Mouse (Mus musculus) neural tube, embryonic 13.5 days (tissue): ENCODE results near the gene Spn. TPM values are rescaled to one million over a fixed set of nuclear protein-coding genes. Genes with fewer than 3 reads are reported as not detected.
"Not testable (repeated sequence)": the region's sequence is repeated elsewhere in the genome, so short reads cannot be mapped to it uniquely, and the experiment has no call there.

Experiments used
- ATAC-seq: fragments of 200-750 bp; cut with Nextera tagmentation; 2 replicates; pipeline ENCODE4 v1.8.0; 2017; ENCODE audit warnings: low read depth, mild to moderate bottlenecking, moderate TSS enrichment, moderate library complexity
- H3K27ac ChIP-seq: fragments of 300-500 bp; sonication (generic); replicated peaks from 2 replicates; pipeline ENCODE4 v1.5.1; 2015; ENCODE audit warnings: moderate library complexity, mild to moderate bottlenecking, inconsistent platforms
- H3K27me3 ChIP-seq: fragments of 300-500 bp; sonication (generic); 2 replicates; pipeline ENCODE4 v1.6.1; 2015; ENCODE audit warnings: mild to moderate bottlenecking, inconsistent platforms
- H3K36me3 ChIP-seq: fragments of 300-500 bp; sonication (generic); 2 replicates; pipeline ENCODE4 v1.6.1; 2015; ENCODE audit warnings: mild to moderate bottlenecking, inconsistent platforms
- H3K4me1 ChIP-seq: fragments of 300-500 bp; sonication (generic); replicated peaks from 2 replicates; pipeline ENCODE4 v1.6.1; 2015; ENCODE audit warnings: inconsistent platforms
- H3K4me2 ChIP-seq: fragments of 300-500 bp; sonication (generic); 2 replicates; pipeline ENCODE4 v1.6.1; 2015; ENCODE audit warnings: inconsistent platforms, mild to moderate bottlenecking, moderate library complexity
- H3K4me3 ChIP-seq: fragments of 300-500 bp; sonication (generic); 2 replicates; pipeline ENCODE4 v1.5.1; 2015; ENCODE audit warnings: mild to moderate bottlenecking, inconsistent platforms
- H3K9ac ChIP-seq: fragments of 300-500 bp; sonication (generic); 2 replicates; pipeline ENCODE4 v1.6.1; 2015; ENCODE audit warnings: moderate library complexity, mild to moderate bottlenecking, inconsistent platforms
- H3K9me3 ChIP-seq: fragments of 300-500 bp; sonication (generic); 2 replicates; pipeline ENCODE4 v1.6.1; 2016; ENCODE audit warnings: inconsistent platforms
- WGBS: fragments of 180-500 bp; shearing (Covaris S2); methylation state at CpG from one replicate; pipeline ENCODE4 v1.1.7; 2015; 5-methylcytosine and 5-hydroxymethylcytosine counted together
- polyA plus RNA-seq: library from polyadenylated mRNA; unstranded; fragments of >200 nt; fragmentation: Nextera tagmentation; extraction: Ambion mirVana; gene quantifications from 2 replicates; pipeline ENCODE4 v1.2.1, GENCODE M21; 2015

Gene Spn
- polyA plus RNA-seq, 1 experiment from 2014 or later: 0.08 TPM

DNA sequence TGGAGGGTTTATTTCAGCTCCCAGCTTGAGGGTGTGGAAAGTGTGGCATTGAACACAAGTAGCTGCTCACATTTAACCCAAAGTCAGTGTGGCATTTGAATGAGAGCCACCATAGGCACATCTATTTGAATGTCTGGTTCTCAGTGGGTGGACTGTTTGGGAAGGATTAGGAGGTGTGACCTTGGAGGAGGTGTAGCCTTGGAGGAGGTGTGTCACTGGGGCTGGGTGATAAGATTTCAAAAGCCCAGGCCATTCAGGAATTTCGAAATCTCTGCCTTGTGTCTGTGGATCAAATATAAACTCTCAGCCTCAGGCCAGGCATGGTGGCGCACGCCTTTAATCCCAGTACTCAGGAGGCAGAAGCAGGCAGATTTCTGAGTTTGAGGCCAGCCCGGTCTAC, 38.7 kb downstream of the Spn start:
- Histone ChIP-seq H3K4me2 (no peak overlapping the region), H3K27me3 (no peaks in the 10 kb centered on the region), H3K36me3 (no peaks in the 10 kb centered on the region), H3K27ac (no peak overlapping the region), H3K9ac (no peak overlapping the region), H3K9me3 (no peaks in the 10 kb centered on the region), H3K4me1 (no peaks in the 10 kb centered on the region), H3K4me3 (no peak overlapping the region)
- ATAC-seq: no peak
- 92% methylated on average over 4 of the region's 4 CpGs for whole genome bisulfite sequencing

- Histone ChIP-seq H3K4me2 (no peak overlapping the region), H3K9ac (no peak overlapping the region), H3K4me3 (no peak overlapping the region), H3K4me1 (no peaks in the 10 kb centered on the region), H3K27me3 (no peaks in the 10 kb centered on the region), H3K27ac (no peak overlapping the region), H3K36me3 (no peaks in the 10 kb centered on the region), H3K9me3 (no peaks in the 10 kb centered on the region)
- WGBS: 88% methylated on average over 5 of the region's 5 CpGs
- no peak for ATAC-seq
Measured at GRCm38 (mm10) chr7:127098521-127098920, 39.1 kb downstream of the Spn start.

DNA sequence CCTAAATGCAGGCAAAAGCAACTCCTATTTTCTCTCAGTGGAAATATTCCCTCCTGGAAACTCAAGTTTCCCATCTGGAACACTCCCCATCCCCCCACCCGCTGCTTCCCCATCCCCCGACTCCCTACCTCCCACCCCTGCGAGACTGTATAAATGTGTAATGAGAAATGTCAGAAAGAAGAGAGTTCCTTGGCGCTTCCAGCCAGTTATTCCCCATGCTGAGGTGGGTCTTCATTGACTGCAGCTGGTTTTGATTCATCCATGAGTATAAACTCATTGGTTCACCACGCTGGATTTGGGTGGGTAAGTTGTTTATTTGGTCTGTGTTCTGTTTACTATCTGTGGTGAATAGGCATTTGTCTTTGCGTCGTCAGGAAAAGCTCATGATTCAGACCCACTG, 41.2 kb downstream of the Spn start:
- ATAC-seq: no peak
- Histone ChIP-seq H3K27me3 (no peaks in the 10 kb centered on the region), H3K36me3 (no peaks in the 10 kb centered on the region), H3K9ac (no peak overlapping the region), H3K27ac (no peak overlapping the region), H3K9me3 (no peaks in the 10 kb centered on the region), H3K4me3 (no peak overlapping the region), H3K4me1 (no peaks in the 10 kb centered on the region), H3K4me2 (no peak overlapping the region)
- WGBS: 70% methylated on average over 7 of the region's 7 CpGs

DNA sequence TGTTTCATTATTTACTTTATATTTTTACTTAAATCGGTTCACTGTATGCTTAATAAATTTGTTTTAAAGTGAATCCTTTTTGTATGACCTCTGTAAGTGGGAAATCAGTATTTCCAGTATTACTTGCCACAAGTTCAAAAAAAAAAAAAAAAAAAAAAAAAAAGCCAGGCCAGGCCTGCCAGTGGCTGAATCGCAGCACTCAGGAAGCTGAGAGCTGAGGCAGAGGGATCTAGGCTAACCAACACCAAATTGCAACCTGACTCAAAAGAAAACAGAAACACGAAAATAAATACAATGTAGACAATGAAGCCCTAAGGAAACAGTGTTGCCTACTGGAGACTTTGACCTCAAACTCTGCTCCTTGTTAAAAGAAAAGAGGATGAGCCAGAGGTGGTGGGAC, 43.7 kb downstream of the Spn start:
- Histone ChIP-seq H3K36me3 (no peaks in the 10 kb centered on the region), H3K9me3 (no peaks in the 10 kb centered on the region), H3K4me2 (no peak overlapping the region), H3K27me3 (no peaks in the 10 kb centered on the region), H3K9ac (no peak overlapping the region), H3K4me1 (peaks cover 6% of the 10 kb centered on the region; the same call in 1 of the 2 replicates), H3K4me3 (no peak overlapping the region), H3K27ac (no peak overlapping the region)
- 80% methylated on average over 3 of the region's 3 CpGs for WGBS
- ATAC-seq: no peak

DNA sequence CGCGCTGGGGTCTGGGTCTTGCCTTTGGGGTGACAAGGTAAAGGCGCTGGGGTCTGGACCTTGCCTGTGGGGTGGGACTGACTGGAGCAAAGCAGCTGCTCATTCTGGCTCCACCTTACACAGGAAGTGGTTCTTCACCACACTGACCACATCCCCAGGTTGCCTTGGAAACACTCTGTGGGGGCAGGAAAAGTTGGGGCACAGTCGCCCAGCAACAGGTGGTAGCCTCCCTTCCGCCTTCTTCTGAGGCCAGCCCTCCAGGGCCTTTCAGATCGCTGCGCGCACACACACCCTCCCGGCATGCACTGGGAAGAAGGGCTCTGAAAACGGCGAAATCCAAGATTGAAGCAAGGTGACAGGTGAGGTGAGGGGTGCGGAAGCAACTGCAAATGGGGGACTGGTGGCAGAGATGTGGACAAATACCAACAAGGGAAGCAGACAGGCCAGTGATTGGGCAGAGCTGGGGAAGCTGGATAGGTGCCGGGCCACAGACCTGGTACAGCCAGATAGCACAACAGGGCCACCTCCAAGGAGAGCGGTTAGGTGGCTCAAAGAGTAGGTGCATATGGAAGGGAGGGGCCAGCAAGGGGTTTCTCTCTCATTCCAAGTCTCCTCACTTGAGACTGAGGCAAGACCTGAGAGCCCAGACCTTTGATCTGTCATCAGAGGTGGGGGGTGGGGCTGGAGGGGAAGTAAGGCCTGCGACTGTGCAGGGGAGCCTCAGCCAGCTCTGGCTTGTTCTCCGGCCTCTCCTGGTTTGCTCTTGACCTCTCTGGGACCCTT, 46.3 kb downstream of the Spn start, which contains the start of gene AI467606:
TSS of gene AI467606 (plus strand) at position 246 of the 783 bp plus-strand sequence.
- H3K36me3 ChIP-seq: no peaks in the 10 kb centered on the region
- no peak within 1 kb of the TSS for H3K4me2 ChIP-seq
- no peak within 1 kb of the TSS for H3K4me3 ChIP-seq
- peaks cover 9% of the 10 kb centered on the region; the same call in 1 of the 2 replicates for H3K4me1 ChIP-seq
- ATAC-seq: no peak
- no peaks in the 10 kb centered on the region for H3K27me3 ChIP-seq
- H3K9ac ChIP-seq: no peak within 1 kb of the TSS
- 69% methylated on average over 16 of the region's 16 CpGs for WGBS
- no peak within 1 kb of the TSS for H3K27ac ChIP-seq
- no peaks in the 10 kb centered on the region for H3K9me3 ChIP-seq

- no peaks in the 10 kb centered on the region for H3K36me3 ChIP-seq
- H3K4me1 ChIP-seq: peaks cover 9% of the 10 kb centered on the region; the same call in 1 of the 2 replicates
- H3K9me3 ChIP-seq: no peaks in the 10 kb centered on the region
- H3K4me2 ChIP-seq: no peak overlapping the region
- H3K27me3 ChIP-seq: no peaks in the 10 kb centered on the region
- no peak overlapping the region for H3K9ac ChIP-seq
- no peak for ATAC-seq
- 91% methylated on average over 20 of the region's 20 CpGs for WGBS
- H3K4me3 ChIP-seq: no peak overlapping the region
- no peak overlapping the region for H3K27ac ChIP-seq
Measured at GRCm38 (mm10) chr7:127090154-127091113, 47.2 kb downstream of the Spn start.

- no peaks in the 10 kb centered on the region for H3K36me3 ChIP-seq
- H3K4me1 ChIP-seq: peaks cover 9% of the 10 kb centered on the region; the same call in 1 of the 2 replicates
- 25% methylated on average over 27 of the region's 27 CpGs for WGBS
- peak overlapping the region; percentile 52 for H3K4me2 ChIP-seq
- H3K9ac ChIP-seq: peak overlapping the region; percentile 53
- no peak overlapping the region for H3K27ac ChIP-seq
- no peaks in the 10 kb centered on the region for H3K27me3 ChIP-seq
- no peak for ATAC-seq
- peak overlapping the region; percentile 13 for H3K4me3 ChIP-seq
- no peaks in the 10 kb centered on the region for H3K9me3 ChIP-seq
Measured at GRCm38 (mm10) chr7:127088901-127089845, 48.5 kb downstream of the Spn start.

- ATAC-seq: no peak
- Histone ChIP-seq H3K4me3 (no peak overlapping the region), H3K9me3 (no peaks in the 10 kb centered on the region), H3K27ac (no peak overlapping the region), H3K9ac (no peak overlapping the region), H3K4me2 (no peak overlapping the region), H3K27me3 (no peaks in the 10 kb centered on the region), H3K4me1 (peaks cover 9% of the 10 kb centered on the region; the same call in 1 of the 2 replicates), H3K36me3 (no peaks in the 10 kb centered on the region)
- WGBS: 88% methylated on average over 3 of the region's 3 CpGs
Measured at GRCm38 (mm10) chr7:127088083-127088482, 49.5 kb downstream of the Spn start.

DNA sequence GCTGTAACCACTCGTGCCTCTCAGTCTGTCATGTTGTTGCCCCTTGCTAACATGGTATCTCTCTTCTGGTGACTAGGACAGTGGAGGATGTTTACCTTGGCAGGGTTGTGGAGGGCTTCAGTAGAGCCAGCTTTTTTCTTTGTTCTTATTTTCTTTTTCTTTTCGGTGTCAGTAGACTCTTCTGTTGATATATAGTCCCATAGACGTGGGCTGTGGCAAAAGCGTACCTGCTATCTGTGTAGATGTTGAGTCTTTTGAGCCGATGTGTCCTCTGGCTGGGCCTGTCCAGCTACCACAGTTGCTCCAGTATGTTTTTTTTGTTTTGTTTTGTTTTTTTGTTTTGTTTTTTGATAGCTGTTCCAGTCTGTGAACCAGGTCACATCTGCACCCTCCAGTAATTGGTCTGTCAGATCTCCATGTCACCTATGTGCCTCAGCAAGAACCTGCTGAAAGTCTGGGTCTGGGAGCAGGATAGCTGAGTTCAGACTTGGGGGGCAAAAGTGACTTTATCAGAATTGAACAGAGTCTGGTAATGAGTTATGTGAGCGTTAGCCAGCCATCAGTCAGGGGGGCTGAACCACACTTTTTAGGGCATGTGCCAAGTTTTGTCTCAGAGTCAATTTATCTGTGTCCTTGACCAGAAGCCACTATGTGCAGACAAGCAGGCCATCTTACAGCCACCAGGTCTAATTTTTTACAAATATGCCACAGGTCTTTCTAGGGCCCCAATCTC, 50.2 kb downstream of the Spn start, which contains the start of gene Zg16:
TSS of gene Zg16 (minus strand) at position 51 of the 733 bp plus-strand sequence.
- not testable (repeated sequence) for H3K36me3 ChIP-seq, H3K27ac ChIP-seq, H3K4me3 ChIP-seq, H3K27me3 ChIP-seq, H3K9ac ChIP-seq, H3K4me1 ChIP-seq, ATAC-seq, H3K4me2 ChIP-seq, H3K9me3 ChIP-seq
- 82% methylated on average over 6 of the region's 6 CpGs for WGBS

DNA sequence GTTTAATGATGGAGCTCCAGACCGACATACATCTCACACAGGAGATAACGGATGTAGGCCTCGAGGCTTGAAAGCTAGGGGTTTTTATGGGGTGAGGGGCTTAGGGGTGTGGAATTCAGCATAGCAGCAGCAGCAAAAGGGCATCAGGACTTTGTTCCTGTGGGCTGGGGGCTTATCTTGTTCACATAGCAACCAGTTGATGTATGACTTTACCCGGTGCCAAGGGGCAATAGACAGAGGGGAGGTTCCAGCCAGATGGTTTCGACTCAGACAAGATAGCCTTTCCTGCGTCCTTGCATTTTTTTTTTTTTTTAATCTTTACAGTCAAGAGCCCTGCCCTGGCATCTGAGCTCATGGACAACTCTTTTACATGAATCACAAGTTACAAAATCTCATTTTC, 51.9 kb downstream of the Spn start:
- not testable (repeated sequence) for H3K27me3 ChIP-seq, H3K9me3 ChIP-seq, H3K9ac ChIP-seq, ATAC-seq, H3K4me2 ChIP-seq, H3K27ac ChIP-seq, H3K4me3 ChIP-seq, H3K36me3 ChIP-seq, H3K4me1 ChIP-seq
- WGBS: 56% methylated on average over 6 of the region's 6 CpGs

- 93% methylated on average over 2 of the region's 2 CpGs for WGBS
- H3K36me3 ChIP-seq: no peaks in the 10 kb centered on the region
- no peaks in the 10 kb centered on the region for H3K9me3 ChIP-seq
Measured at GRCm38 (mm10) chr7:127084794-127085193, 52.8 kb downstream of the Spn start.

More at GRCm38 (mm10) chr7:127084794-127085193, 52.8 kb downstream of the Spn start:
- Histone ChIP-seq H3K27me3 (no peaks in the 10 kb centered on the region), H3K9ac (no peak overlapping the region), H3K4me2 (no peak overlapping the region), H3K4me3 (no peak overlapping the region), H3K27ac (no peak overlapping the region), H3K4me1 (peaks cover 9% of the 10 kb centered on the region; the same call in 1 of the 2 replicates)
- no peak for ATAC-seq
